Mouse (Mus musculus): ENCODE data around the gene Mbd3. TPM values are rescaled to one million over a fixed set of nuclear protein-coding genes. Genes with fewer than 3 reads are reported as not detected.

The Mbd3 gene
- 338 and 351 TPM in 2 replicates for polyA plus RNA-seq (2016; fragmentation: Nextera tagmentation; extraction: Ambion mirVana)

GRCm38 (mm10) chr10:80399191-80399972 lies at the start of gene Mbd3:
Gene Mbd3 (minus strand): TSS chr10:80399550.
- peak; percentile 99 for DNase-seq (ENCODE audit: low spot score)
- under 1% methylated on average over 80 of the region's 82 CpGs for WGBS
- H3K27ac ChIP-seq (replicated peaks), result peak within 1 kb of the TSS; percentile 100
- no peaks in the 10 kb centered on the region for H3K9me3 ChIP-seq (replicated peaks)
- peaks cover 66% of the 10 kb centered on the region for H3K36me3 ChIP-seq
- no peaks in the 10 kb centered on the region for H3K27me3 ChIP-seq (ENCODE audit: low read depth, poor library complexity, severe bottlenecking)
- peak within 1 kb of the TSS; percentile 85 for H3K4me3 ChIP-seq
- peaks cover 33% of the 10 kb centered on the region for H3K4me1 ChIP-seq

DNA sequence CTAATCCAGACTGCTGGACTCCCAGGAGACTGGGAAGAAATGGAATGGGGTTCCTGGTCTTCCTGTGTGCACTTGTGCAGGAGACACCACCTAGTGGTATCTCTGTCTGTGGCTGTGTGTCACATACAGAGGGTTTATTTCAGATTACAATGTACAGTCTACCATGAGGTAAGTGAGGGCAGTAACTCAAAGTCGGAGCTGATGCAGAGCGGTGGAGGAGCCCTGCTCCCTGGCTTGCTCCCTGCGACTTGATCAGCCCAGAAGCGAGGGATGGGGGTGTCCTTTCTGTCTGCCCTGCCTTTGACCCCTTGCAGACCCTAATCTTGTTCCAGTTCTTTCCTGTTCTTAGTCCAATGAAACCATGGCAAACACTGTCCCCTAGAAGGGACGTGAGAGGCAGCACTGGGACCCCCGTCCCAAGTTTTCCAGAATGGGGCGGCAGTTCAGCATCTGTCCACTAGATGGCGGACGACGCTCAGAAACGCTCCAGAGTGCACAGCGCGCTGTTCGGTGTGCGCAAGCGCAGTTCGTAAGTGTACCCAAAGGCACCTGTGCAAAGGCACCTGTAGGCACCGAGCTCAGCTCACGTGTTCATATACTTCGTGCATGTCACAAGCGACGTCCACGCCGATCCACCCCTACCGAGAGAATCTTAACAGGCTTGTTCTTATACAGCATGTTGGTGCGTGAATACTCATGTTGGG lies 46.7 kb upstream of the Mbd3 start:
- H3K4me3 ChIP-seq, result peak overlapping the region; percentile 36
- H3K27ac ChIP-seq (replicated peaks), result no peak overlapping the region
- H3K36me3 ChIP-seq, result no peaks in the 10 kb centered on the region
- 8% methylated on average over 26 of the region's 26 CpGs for WGBS
- DNase-seq (ENCODE audit: low spot score), result peak; percentile 76
- H3K27me3 ChIP-seq (ENCODE audit: low read depth, poor library complexity, severe bottlenecking), result peaks cover 46% of the 10 kb centered on the region
- no peaks in the 10 kb centered on the region for H3K9me3 ChIP-seq (replicated peaks)
- peaks cover 35% of the 10 kb centered on the region for H3K4me1 ChIP-seq

GRCm38 (mm10) chr10:80445052-80445451 lies 45.7 kb upstream of the Mbd3 start:
- Histone ChIP-seq H3K36me3 (no peaks in the 10 kb centered on the region), H3K27ac (replicated peaks) (no peak overlapping the region), H3K4me1 (peaks cover 29% of the 10 kb centered on the region), H3K4me3 (no peak overlapping the region), H3K27me3 (ENCODE audit: low read depth, poor library complexity, severe bottlenecking) (peaks cover 42% of the 10 kb centered on the region), H3K9me3 (replicated peaks) (no peaks in the 10 kb centered on the region)
- WGBS, result 54% methylated on average over 1 of the region's 1 CpGs
- DNase-seq (ENCODE audit: low spot score), result no peak

DNA sequence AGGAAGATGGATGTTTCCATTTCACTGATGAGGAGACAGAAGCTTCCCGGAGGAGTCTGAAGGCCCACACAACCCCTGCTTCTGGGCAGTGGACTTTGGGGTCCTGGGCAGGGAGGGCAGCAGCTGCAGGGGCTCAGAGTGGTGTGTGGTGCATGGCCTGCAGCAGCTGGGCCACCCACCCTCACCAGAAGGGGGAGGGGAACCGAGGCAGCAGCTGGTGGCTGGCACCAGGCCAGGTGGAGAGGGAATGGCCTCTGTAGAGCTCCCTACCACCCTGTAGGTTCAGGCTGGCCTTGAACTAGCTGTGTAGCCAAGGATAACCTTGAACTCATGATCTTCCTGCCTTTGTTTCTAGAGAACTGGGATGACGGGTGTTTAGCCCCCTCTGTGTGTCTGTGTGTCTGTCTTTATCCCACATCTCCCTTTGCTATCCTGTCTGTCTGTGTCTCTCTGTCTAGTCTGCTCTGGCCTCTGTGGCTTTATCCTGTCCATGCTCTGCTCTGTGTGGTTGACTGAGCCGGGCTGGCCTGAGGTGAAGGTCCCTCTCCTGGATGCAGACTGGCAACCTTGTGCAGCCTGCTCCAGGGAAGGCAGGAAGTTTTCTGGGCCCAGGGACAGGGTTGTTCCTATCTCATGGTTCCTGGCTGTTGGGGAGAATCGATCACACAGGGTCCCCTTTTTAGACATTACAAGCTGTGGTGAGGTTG lies 45.1 kb upstream of the Mbd3 start:
- H3K36me3 ChIP-seq, result no peaks in the 10 kb centered on the region
- WGBS, result 60% methylated on average over 5 of the region's 5 CpGs
- H3K9me3 ChIP-seq (replicated peaks), result no peaks in the 10 kb centered on the region
- peaks cover 43% of the 10 kb centered on the region for H3K27me3 ChIP-seq (ENCODE audit: low read depth, poor library complexity, severe bottlenecking)
- H3K27ac ChIP-seq (replicated peaks), result no peak overlapping the region
- peaks cover 29% of the 10 kb centered on the region for H3K4me1 ChIP-seq
- H3K4me3 ChIP-seq, result no peak overlapping the region
- DNase-seq (ENCODE audit: low spot score), result no peak

- no peak for DNase-seq (ENCODE audit: low spot score)
- H3K9me3 ChIP-seq (replicated peaks), result no peaks in the 10 kb centered on the region
- WGBS, result 84% methylated on average over 8 of the region's 8 CpGs
- peaks cover 43% of the 10 kb centered on the region for H3K27me3 ChIP-seq (ENCODE audit: low read depth, poor library complexity, severe bottlenecking)
- H3K36me3 ChIP-seq, result no peaks in the 10 kb centered on the region
- H3K4me1 ChIP-seq, result peaks cover 24% of the 10 kb centered on the region
- H3K4me3 ChIP-seq, result no peak overlapping the region
- no peak overlapping the region for H3K27ac ChIP-seq (replicated peaks)
These were observed 44.4 kb upstream of the Mbd3 start for GRCm38 (mm10) chr10:80443575-80444278.

DNA sequence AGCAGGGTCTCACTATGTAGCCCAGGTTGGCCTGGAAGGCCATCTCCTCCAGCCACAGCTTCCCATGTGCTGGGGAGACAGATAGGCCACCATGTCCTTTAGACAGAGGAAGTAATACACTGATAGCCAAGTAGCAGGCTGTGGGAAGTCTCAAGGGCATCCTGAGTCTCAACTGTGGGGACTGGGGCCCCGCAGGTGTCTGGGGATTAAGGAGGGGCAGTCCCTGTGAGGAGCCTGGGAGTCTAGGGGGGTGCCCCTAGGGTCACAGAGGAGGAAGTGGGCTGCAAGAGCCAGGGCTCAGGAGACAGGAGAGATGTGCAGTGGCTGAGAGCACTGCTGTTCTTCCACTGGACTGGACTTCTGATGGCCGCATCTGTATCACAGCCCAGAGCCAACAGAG lies 43.6 kb upstream of the Mbd3 start:
- no peak overlapping the region for H3K27ac ChIP-seq (replicated peaks)
- no peak for DNase-seq (ENCODE audit: low spot score)
- H3K4me3 ChIP-seq, result no peak overlapping the region
- 60% methylated on average over 2 of the region's 2 CpGs for WGBS
- no peaks in the 10 kb centered on the region for H3K36me3 ChIP-seq
- peaks cover 17% of the 10 kb centered on the region for H3K4me1 ChIP-seq
- H3K27me3 ChIP-seq (ENCODE audit: low read depth, poor library complexity, severe bottlenecking), result peaks cover 42% of the 10 kb centered on the region
- no peaks in the 10 kb centered on the region for H3K9me3 ChIP-seq (replicated peaks)

GRCm38 (mm10) chr10:80441598-80441997 lies 42.2 kb upstream of the Mbd3 start:
- Histone ChIP-seq H3K4me3 (no peak overlapping the region), H3K27ac (replicated peaks) (no peak overlapping the region), H3K27me3 (ENCODE audit: low read depth, poor library complexity, severe bottlenecking) (peaks cover 42% of the 10 kb centered on the region), H3K36me3 (no peaks in the 10 kb centered on the region), H3K4me1 (peaks cover 7% of the 10 kb centered on the region), H3K9me3 (replicated peaks) (no peaks in the 10 kb centered on the region)
- WGBS, result 67% methylated on average over 8 of the region's 8 CpGs
- DNase-seq (ENCODE audit: low spot score), result no peak

DNA sequence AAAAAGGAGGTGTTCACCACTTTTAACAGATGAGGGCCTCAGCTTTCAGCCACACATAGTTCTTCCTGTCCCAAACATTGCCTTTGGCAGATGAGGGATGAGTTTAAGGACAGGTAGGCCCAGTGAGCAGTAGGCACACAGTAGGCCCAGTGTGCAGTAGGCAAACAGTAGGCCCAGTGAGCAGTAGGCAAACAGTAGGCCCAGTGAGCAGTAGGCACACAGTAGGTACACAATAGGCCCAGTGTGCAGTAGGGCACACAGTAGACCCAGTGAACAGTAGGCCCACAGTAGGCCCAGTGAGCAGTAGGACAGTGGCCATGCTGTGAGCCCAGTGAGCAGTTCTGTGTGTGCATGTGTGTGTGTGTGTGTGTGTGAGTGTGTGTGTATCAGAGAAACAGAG lies 40.7 kb upstream of the Mbd3 start:
- Histone ChIP-seq H3K4me1 (peaks cover 11% of the 10 kb centered on the region), H3K27me3 (ENCODE audit: low read depth, poor library complexity, severe bottlenecking) (peaks cover 40% of the 10 kb centered on the region), H3K9me3 (replicated peaks) (no peaks in the 10 kb centered on the region), H3K27ac (replicated peaks) (no peak overlapping the region), H3K36me3 (no peaks in the 10 kb centered on the region), H3K4me3 (no peak overlapping the region)
- no peak for DNase-seq (ENCODE audit: low spot score)

DNA sequence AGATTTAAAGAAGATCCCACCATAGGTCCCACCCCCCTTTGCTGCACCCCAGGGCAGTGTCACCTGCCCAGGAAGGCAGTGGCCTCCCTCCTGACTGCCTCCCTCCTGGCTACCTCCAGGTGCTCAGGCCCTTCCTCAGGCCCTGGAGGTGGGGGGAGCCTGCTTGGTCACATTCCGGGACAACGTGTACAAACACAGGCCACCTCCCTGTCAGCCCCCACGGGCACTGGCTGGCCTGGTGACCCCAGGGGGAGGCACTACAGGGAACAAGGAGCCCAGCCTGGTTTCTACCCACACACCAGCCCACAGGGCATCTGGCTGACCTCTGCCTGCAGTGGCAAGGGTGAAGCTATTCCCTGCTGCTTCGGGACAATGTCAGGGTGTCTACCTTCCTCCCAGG lies 38.6 kb upstream of the Mbd3 start:
- 81% methylated on average over 4 of the region's 4 CpGs for WGBS
- DNase-seq (ENCODE audit: low spot score), result no peak
- Histone ChIP-seq H3K27ac (replicated peaks) (no peak overlapping the region), H3K27me3 (ENCODE audit: low read depth, poor library complexity, severe bottlenecking) (peaks cover 23% of the 10 kb centered on the region), H3K4me1 (peaks cover 16% of the 10 kb centered on the region), H3K4me3 (no peak overlapping the region), H3K9me3 (replicated peaks) (no peaks in the 10 kb centered on the region), H3K36me3 (no peaks in the 10 kb centered on the region)

DNA sequence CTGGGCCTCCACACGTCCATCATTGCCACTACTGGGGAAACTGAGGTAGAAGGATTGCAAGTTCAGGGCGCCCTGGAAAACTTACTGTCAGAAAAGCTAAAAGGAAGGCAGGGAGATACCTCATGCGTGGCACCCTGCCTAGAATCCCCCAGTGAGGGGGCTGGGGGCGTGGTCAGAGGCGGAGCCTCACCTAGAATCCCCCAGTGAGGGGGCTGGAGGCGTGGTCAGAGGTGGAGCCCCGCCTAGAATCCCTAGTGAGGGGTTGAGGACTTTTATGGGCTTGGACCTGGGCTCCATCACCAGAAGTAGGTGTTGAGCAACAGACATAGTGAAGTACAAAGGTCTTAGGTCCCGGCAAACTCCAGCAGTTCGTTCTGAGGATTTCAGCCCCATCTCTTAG lies 36.9 kb upstream of the Mbd3 start:
- 12% methylated on average over 9 of the region's 9 CpGs for WGBS
- peaks cover 29% of the 10 kb centered on the region for H3K4me1 ChIP-seq
- no peaks in the 10 kb centered on the region for H3K9me3 ChIP-seq (replicated peaks)
- H3K4me3 ChIP-seq, result peak overlapping the region; percentile 16; the same call in 1 of the 2 replicates
- no peak for DNase-seq (ENCODE audit: low spot score)
- peaks cover 21% of the 10 kb centered on the region for H3K27me3 ChIP-seq (ENCODE audit: low read depth, poor library complexity, severe bottlenecking)
- peaks cover 4% of the 10 kb centered on the region for H3K36me3 ChIP-seq
- H3K27ac ChIP-seq (replicated peaks), result no peak overlapping the region

DNA sequence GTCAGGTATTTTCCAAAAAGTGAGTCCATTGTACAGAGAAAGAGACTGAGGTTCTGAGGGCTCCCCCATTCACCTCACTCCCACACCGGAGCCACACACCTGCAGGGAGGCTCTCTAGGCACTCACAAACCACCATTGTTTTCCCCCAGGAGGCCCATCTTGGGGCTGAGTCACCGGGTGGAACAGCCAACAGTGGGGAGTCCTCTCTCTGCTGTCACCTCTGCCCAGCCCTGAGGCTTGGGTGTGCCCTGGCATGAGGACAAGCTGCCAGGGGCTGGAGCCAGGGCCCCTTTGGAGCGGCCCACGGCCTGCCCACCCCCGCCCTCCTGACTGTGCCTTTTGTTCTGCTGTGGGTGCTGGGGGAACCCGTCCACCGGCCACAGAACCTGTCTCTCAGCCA lies 36.4 kb upstream of the Mbd3 start:
- H3K27me3 ChIP-seq (ENCODE audit: low read depth, poor library complexity, severe bottlenecking), result peaks cover 21% of the 10 kb centered on the region
- peaks cover 9% of the 10 kb centered on the region for H3K36me3 ChIP-seq
- peaks cover 34% of the 10 kb centered on the region for H3K4me1 ChIP-seq
- no peak for DNase-seq (ENCODE audit: low spot score)
- no peak overlapping the region; the same call in 1 of the 2 replicates for H3K27ac ChIP-seq (replicated peaks)
- 38% methylated on average over 7 of the region's 7 CpGs for WGBS
- no peaks in the 10 kb centered on the region for H3K9me3 ChIP-seq (replicated peaks)
- peak overlapping the region; percentile 16; the same call in 1 of the 2 replicates for H3K4me3 ChIP-seq

GRCm38 (mm10) chr10:80434823-80435222 lies 35.5 kb upstream of the Mbd3 start:
- Histone ChIP-seq H3K4me3 (peak overlapping the region; percentile 96), H3K9me3 (replicated peaks) (no peaks in the 10 kb centered on the region), H3K36me3 (peaks cover 18% of the 10 kb centered on the region), H3K27ac (replicated peaks) (peak overlapping the region; percentile 100), H3K27me3 (ENCODE audit: low read depth, poor library complexity, severe bottlenecking) (peaks cover 18% of the 10 kb centered on the region), H3K4me1 (peaks cover 41% of the 10 kb centered on the region)
- WGBS, result 80% methylated on average over 3 of the region's 3 CpGs
- DNase-seq (ENCODE audit: low spot score), result no peak

All from midbrain, embryonic 10.5 days (tissue).